Mouse (Mus musculus) heart, adult 11 months (tissue): ENCODE measurements around the gene Wwc2.
A peak's percentile ranks its signal among the peaks of the same experiment; 100 is the strongest.

Experiments
- DNase-seq: peaks from one replicate; pipeline ENCODE4 v3.0.0; 2022

The Wwc2 gene

DNA sequence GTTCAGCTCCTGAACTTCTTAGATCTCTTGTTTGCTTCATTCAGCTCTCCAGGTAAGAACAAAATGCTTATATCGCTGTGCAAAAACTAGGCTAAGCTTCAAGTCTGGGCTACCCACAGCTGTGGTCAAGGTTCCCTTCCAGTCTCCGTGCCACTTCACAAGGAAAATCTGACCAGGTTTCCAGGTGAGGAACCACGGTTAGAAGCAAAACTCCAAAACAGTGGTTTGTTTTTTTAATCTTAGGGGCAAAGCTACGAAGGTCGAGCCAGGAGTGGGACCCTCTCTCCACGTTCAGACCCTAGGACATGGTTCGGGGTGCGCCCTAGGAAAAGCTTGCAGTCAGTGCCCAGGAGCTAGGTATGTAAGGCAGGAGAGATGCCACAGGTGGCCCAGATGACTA is 1.5 kb downstream of the Wwc2 start:
- no peak for DNase-seq

DNA sequence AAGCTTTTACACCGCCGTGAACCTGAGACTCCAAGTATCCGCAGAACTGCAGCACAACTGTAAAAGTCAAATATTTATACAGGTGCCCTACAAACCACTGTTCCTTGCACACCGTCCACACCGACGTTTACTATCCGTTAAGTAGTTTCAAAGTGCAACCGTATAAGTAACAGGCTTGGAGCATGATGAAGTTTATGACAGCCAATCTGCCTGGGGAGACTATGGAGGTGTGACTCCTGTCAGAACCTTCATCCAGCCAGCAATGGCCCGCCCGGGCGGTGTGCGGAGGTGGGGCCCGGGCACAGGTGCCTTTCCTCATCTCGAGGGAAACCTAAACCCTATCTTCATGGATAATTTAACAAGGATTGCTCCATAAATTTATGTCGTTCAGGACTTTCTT is 2.6 kb downstream of the Wwc2 start:
- peak; percentile 84 for DNase-seq

DNA sequence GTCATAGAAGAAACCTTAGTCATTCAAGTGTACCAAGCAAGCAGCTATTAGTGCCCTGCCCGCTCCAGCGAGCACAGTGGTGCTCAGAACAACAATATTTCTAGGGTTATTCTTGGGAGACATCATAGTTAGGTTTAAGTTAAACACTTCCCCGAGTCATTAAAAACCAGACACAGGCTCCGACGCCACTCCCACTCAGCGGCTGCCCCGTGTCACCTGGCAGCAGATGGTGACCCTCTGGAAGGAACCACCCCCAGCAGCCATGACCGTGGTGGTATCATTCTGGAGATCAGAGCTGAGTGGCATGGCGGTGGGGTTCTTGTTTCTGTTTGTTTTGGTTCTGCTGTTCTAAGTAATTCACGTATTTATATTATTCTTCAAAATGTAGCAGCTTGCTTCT is 5.1 kb downstream of the Wwc2 start:
- no peak for DNase-seq

DNA sequence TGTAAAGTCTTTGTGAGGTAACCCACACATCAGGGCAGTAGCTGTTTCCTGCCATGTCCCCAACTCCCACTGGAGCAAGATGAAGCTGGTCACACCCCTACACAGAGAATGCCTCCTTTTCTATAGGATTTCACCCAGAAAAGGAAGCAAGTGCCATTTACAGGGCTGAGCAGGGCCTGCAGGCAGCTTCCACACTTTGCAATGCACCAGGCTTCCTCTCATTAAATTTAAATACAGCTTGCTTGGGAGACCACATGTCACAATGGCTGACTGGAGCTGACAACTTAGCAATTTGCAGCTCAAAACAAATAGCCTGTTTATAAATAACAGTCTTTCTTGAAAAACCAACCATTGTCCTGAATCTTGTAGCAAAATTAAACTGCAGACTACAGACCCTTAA is 5.5 kb downstream of the Wwc2 start:
- no peak for DNase-seq

DNA sequence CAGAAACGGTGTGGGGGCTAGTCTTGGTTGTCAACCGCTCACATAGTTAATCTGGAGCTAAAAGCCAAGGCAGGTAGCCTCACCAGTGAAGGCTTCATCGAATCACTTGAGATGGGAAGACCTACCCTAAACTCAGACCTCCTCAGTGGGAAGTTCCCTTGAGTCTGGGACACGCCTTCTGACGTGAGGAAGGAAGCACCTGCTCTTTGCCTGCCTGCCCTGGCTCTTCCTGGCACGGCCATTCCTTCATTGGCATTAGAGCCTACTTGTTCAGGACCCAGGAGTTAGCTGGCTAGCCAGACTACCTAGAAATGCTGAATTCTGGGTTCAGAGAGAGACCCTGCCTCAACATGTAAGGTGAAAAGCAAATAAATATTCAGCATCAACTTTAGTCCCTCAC is 9.6 kb downstream of the Wwc2 start:
- DNase-seq = no peak

DNA sequence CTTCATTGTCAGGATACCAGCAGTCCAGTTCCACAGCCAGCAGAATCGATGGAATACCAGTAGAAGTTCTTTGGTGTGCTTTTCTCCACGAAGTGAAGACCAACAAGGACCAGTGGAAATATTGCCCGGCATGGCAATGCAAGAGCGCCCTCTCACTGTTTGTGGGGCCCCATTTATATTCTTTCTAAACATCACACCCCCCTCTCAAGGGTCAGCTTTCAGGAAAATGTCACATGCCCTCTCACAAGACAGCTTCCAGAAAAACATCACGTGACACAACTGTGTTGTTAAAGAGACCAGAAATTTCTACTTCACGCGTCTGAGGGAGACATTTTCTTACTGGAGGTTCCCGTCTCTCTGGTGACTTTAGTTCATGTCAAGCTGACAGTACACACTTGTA is 10.8 kb downstream of the Wwc2 start:
- DNase-seq = no peak

DNA sequence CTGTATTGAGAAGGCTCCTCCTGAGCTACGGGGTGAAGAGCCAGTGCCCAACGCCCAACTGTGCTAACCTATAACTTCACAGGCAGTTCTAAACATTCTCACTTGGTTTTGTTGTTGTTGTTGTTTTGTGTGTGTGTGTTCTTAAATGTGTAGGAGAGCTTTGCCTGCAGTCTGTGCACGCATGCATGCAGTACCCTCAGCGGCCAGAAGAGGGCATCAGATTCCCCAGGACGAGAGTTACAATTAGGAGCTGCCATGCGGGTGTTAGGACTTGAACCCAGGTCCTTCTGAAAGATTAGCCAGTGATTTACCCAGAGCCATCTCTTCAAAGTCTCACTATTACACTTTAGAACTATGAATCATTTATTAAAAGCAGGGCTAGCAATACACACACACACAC is 12.0 kb downstream of the Wwc2 start:
- no peak for DNase-seq

DNA sequence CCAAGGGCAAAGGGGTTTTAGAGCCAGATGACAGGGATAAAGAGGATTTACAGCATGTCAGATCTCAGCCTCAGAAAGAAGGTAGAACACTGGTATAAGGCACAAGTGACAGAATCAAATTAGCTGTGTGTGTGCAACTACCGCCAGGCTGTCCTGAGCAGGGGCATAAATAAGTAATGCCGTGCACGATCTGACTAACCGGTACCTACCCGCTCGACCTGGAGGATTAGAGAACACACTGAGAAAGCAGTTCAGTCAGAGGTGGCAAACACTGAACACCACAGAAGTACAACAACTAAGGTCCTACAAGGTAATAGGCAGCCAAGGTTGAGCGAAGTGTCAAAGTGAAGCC is 15.8 kb downstream of the Wwc2 start:
- DNase-seq = no peak

DNA sequence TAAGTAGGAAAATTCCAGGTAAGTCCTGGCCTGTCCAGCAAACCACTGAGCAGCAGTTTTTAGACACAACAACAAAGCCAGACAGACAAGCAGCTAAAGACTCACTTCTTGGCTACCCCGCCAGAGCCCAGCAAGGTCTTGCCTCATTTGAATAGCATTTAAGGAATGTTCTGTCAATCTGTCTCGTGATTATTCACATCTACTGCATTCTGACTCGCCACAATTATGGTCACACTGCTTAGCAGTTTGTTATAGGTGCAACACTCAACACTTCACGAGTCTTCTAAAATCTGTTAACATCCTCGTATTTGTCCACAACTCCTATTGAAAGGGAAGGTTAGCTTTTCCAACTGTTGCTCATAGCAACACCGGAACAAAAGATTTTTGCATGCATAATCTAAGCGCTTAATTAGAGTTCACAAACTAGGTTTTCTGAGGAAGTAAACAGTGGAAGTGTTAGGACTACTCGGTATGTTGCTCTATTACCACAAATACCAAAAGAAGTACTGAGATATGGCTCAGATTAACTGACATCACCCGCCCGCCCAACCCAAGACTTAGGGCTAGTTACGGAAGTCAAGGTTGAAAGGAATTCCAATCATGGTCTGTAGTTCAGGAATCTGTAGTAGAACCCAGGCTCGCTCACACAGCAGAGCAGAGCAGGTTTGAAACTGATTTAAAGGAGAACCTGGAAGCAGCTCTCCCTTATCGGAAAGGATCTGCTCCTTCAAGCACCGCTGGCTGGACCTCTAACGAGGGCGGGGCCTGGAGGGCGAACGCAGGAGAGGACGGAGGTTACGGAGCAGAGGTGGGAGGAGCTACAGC is 16.4 kb downstream of the Wwc2 start:
- DNase-seq = peak; percentile 96

DNA sequence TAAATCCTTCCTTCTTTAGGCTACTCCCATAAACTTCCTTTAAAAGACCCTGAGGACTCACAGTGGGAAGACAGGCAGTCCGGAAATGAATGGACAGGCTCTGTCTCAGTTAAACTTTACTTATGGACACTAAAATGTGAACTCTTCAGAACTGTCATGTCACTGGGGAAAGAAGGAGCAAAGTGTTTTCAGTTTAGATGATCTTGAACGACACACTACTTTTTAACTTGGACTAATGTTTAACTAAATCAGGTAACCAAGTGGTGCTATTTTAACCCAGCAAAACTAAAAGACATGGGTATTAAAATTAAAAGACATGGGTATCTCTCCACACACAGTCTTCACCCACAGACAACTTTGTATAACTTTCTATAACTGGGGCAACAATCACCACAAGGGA is 19.6 kb downstream of the Wwc2 start:
- DNase-seq = no peak

DNA sequence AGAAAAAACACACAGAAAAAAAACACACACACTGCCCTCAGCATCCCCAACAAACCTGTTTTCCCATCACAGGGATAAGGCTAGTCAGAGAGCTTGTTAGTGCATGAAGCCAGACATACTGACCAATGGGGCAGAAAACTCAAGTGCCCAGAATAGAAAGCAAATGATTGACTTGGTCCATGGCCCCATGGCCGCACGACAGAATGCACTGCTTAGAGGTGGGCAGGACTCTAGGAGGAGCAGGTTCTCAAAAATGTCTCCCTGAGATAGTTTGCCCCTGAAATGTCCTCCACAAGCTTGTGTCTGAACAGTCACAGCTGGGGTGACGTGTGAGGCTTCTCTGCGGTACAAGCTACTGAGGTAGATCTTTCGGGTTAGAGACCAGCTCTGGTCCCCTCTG is 20.1 kb downstream of the Wwc2 start:
- DNase-seq = no peak

DNA sequence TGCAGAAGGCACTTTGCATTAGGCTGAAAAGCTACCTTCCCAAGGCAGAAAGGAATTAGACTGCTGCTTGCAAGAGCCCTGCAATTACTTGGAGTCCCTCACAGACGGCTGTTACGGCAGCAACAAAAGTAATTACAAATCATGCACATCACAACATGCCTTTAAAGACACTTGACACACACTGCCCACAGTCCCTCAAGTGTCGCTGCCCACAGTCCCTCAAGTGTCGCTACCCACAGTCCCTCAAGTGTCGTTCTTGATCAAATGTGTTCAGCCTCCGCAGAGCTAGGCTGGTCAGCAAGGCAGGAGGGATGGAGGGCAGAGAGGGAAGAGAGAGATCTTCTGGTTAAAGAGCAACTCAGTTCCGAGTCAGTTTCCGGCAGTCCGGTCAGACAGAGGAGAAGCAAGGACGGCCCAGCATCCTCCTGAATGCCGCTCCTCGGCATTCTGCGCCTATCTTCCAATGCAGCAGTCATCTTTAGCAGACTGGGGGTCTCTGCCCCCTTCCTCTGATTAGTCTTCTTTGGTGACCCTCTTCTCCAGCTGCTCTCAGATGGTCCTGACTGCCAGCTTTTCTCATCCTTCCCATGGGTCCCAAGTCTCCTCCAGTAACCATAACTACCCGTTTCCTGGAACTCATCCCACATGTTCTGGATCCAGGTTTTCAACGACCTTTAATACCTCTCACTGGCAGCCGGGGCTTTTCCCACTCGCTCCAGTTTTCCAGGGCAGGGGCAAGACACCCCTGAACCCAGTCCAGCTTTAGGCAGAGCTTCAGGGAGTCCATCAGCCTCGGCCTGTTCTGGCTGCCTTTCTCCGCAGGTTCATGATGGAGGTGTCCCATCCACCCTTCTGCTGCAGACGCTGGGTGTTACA is 23.4 kb downstream of the Wwc2 start:
- no peak for DNase-seq

DNA sequence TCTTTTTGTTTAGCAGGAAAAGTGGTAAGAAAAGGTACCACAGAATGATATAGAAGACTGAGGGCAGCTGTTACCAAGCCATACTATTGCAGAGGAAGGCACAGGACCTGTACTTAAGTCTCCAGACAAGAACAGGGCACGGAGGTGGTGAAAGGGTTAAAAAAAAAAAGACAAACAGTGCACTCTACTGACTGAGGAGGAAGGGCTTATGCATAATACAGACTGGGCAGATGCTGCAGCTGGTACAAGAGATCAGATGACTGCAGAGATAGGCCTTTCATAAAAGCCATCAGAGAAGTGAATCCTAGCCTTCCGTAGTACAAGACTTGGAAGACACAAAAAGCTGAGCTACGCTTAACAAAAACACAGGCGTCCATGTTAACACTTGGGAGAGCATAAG is 28.2 kb downstream of the Wwc2 start:
- no peak for DNase-seq

DNA sequence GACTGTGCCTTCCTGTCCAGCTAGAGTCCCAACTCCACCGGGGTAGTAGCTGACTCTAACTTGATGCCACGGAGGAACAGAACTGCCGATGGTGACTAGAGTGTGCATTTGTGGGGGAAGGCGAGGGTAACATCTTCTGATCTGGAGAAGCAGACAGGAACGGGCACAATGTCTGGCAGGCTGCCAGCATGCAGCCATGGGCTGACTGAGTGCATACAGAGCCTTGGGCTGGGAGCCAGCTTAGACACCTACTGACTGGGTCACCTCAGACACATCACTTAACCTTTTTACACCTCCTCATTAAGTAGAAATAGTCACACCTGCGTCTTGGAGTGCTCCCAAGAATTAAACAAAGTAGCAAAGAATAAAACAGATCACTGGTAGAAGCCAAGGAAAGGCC is 28.7 kb downstream of the Wwc2 start:
- DNase-seq = peak; percentile 93

DNA sequence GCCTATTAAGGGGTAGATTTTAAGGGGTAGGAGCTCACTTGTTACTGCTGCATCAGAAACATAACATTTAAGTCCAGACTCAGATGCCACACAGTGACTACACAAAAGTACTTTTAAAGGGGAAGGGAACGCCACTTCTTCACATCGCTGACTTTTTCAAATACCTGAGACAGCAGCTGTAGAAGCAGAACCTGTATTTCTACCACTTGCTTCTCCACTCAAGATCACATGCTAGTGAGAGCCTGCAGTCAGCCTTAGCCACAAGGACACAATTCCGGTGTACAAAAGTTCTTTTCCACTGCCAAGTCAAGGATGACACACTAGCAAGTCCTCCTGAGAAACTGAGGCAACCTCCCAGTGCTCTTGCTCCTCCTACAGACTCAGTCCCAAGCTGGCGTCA is 33.2 kb downstream of the Wwc2 start:
- no peak for DNase-seq

DNA sequence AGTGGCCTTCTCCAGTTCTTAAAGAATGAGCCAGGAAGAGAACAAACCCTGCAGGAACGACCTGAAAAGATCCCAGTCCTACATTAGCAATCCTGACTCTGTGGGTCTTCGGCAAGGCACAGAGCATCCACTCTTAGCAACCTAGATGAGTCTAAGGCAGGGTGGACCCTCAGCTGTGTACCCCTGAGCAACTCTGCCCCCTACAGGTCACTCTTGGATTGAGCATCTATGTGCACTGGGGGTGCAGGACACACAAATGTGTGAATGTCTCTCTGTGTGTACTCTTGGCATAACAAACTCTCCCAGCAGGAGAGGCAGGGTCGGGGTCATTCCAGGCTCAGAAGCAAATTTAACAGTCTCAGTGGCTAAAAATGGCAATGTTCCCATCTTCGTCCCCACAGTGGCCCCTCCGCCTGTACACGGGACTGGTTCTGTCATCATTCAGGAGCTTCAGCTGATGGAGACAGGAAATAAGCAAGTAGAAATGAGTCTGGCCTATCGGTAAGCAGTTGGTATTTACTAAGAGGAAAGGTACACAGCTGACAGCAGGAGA is 39.3 kb downstream of the Wwc2 start:
- peak; percentile 94 for DNase-seq

DNA sequence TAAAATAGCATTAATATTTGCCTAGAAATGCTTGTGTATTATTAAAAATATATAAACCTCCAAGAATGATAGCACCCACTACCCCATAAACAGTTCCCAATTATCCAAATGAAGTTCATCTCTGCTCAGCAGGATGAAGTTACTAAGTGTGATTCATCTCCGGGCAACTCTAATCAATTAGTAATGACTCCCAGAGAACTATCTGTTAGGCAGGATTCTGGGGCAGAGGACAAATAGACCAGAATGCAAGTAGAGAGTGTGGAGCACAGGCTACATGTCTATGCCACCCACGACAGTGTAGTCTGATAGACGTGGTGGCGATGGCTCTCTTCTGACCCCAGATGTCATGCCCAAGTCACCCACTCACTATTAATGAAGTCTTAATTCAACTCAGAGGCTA is 41.9 kb downstream of the Wwc2 start:
- DNase-seq = no peak

DNA sequence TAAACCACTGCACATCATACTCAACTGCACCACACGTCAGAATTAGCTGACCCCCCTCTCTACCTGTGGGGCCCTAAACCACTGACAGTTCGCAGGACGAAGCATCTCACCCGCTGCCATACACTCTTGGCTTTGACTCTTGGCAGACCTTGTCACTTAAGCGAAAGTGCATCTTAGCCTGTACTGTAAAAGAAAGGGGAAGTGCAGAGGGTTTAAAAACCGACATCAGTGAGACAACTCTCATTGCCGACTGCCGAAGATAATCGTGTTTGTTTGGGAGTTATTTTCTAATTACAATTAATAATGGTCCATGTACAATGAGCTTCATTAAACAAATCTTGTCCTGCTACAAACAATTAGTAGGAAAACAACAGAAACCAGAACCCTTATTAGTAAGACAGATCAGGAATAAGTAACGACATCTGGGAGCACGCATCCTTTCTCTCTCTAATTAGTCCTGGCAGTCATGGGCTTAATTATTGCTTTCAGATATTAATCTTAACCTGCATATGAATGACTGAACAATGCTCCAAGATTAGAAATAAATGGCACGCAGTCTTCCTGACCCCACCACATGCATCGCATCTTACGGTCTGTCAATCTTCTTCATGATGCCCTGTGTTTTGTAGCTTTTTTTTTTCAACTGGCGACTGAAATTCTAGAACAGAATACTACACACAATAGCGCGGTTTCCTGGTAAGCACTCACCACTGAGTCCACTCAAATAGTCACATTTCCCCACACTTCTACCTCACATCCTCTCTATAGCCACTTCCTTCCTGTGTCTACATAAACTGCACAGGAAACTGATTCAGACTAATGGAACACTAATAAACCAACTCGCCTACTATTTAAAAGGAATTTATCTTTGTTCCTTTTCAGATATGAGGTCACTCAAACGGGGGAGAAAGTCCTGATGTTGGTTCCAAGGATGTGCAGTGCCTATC is 42.8 kb downstream of the Wwc2 start:
- no peak for DNase-seq

DNA sequence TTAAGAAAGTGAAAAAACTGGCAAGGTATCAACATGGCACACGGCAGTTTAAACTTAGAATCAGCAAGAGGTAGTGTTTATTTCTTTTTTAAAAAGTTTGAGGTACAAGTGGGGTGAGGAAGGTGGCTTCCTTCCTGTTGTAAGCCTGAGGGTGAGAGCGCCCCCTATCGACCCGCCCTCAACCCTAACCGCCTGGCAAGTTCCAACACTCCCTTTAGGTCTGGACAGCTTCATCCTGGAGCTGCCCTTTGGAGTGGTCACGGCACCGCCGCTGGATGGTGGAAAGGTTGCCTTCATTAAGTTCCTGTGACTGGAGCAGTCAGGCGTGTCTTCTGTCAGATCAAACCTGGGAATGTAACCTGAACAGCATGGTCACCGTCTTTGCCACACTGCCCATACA is 47.7 kb downstream of the Wwc2 start:
- DNase-seq = no peak

DNA sequence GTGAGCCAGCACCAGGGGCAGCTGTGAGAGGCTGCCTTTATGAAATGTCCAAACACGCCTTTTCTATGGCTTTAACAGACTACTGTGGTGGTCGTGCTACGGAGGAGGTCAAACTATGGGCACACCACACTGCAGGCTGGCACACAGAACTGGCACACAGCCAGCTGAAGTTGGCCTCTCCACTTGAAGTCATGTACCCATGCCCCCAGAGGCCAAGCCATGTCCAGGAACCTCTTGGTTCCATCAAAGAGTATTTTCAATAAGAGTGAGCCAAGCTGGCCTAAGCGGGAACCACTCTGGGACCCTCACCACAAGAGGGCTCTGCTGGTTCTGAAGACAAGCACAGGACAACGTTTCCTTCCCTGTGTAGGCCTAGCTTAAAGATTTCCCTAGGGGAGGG is 49.7 kb downstream of the Wwc2 start:
- DNase-seq = no peak

DNA sequence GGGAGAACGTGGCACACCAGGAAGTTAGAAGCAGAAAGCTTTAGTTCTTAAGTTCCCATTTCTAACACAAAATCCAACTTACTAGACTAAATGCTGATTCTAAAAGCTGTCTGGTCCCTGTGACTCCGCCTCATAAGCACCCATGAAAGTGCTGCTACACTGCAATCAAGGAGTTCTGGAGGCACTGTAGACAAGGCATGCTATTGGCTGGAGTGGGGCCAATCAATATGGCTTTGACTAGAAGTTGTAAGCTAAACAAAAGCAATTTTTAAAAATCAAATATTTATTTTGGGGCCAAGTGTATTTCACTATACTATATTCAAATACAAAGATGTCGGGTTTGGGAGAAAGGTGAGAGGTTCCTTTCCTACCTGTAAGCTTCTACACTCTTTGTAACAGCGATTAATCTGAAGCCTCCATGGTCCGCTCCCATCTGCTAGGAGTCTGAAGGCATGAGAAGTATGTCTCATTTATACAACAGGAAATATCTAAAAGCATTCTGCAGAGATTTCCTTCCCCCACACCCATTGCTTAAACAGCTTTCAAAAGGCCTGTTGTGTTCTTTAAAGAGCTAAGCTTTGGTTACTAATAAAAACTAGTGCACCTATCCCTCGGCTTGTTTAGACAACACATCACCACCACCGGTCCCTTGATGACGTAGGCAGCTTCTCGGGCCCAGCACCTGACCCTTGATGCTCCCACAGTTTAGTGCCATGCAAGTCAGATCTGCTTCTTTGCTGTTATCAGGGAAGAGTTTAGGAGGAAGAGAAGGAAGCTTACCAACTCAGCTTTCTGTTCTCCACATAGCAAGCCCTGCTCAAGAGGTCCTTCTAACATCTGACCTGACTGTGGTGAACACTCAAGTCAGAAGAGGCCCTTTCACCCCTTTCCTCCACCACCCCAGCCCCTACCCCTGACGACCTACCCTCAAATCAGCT is 50.5 kb downstream of the Wwc2 start:
- no peak for DNase-seq

DNA sequence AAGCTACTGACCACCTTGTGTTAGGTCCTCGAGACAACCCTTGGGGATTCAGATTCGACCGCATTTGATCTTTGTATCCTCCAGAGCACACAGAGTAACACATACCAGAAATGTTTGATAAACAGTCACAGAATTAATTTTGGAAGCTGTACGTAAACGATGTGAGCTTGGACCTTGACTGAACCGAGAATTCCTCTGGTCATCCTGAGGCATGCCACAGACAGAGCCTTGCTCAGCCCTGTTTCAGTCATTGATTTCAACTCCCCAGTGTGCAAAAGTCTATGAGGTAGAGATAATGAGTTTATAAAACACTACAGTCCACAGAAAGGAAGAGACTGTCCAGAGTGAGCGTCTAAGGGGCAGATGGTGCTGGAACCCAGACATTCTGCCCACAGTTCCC is 51.5 kb downstream of the Wwc2 start:
- no peak for DNase-seq
